Mouse (Mus musculus) C2C12 (cell line): ENCODE results near the gene Fdx1.

Experiments used
- CTCF ChIP-seq: IDR thresholded peaks from one replicate; pipeline ENCODE4 v1.5.1; 2011; ENCODE audit not compliant: control insufficient read depth, insufficient read depth, insufficient read length
- FOSL1 ChIP-seq: IDR thresholded peaks from one replicate; pipeline ENCODE4 v1.8.0; 2011; ENCODE audit warnings: mild to moderate bottlenecking, low read length; ENCODE audit not compliant: poor library complexity, insufficient read depth, severe bottlenecking
- MAX ChIP-seq: IDR thresholded peaks from one replicate; pipeline ENCODE4 v1.6.1; 2011; ENCODE audit warnings: mild to moderate bottlenecking, control low read depth
- MYOD1 ChIP-seq: IDR thresholded peaks from one replicate; pipeline ENCODE4 v1.6.1; 2011; ENCODE audit warnings: low read depth; ENCODE audit not compliant: control insufficient read depth, insufficient read length
- MYOG ChIP-seq: IDR thresholded peaks from one replicate; pipeline ENCODE4 v1.6.1; 2011; ENCODE audit not compliant: control insufficient read depth, insufficient read length; ENCODE audit errors: extremely low read depth

GRCm38 (mm10) chr9:51915580-51915979 lies 47.8 kb downstream of the Fdx1 start:
- TF ChIP-seq CTCF = no peak
- TF ChIP-seq MAX = no peak
- TF ChIP-seq MYOG = no peak
- no peak for TF ChIP-seq MYOD1
- TF ChIP-seq FOSL1 = no peak
